Mouse (Mus musculus) midbrain, embryonic 13.5 days (tissue): ENCODE measurements around the gene Pigu. TPM values are rescaled to one million over a fixed set of nuclear protein-coding genes. Genes with fewer than 3 reads are reported as not detected.
A peak's percentile ranks its signal among the peaks of the same experiment; 100 is the strongest.

Experiments used
- ATAC-seq: fragments of 200-750 bp; cut with Nextera tagmentation; 2 replicates; pipeline ENCODE4 v1.8.0; 2017; ENCODE audit warnings: mild to moderate bottlenecking, moderate TSS enrichment, moderate library complexity
- H3K27ac ChIP-seq: fragments of 300-500 bp; sonication (generic); 2 replicates; pipeline ENCODE4 v1.5.1; 2015; ENCODE audit warnings: inconsistent platforms, mild to moderate bottlenecking, moderate library complexity
- H3K27me3 ChIP-seq: fragments of 300-500 bp; sonication (generic); 2 replicates; pipeline ENCODE4 v1.6.1; 2015; ENCODE audit warnings: mild to moderate bottlenecking, inconsistent platforms
- H3K36me3 ChIP-seq: fragments of 300-500 bp; sonication (generic); 2 replicates; pipeline ENCODE4 v1.6.1; 2015; ENCODE audit warnings: mild to moderate bottlenecking, inconsistent platforms
- H3K4me1 ChIP-seq: fragments of 300-500 bp; sonication (generic); replicated peaks from 2 replicates; pipeline ENCODE4 v1.6.1; 2015; ENCODE audit warnings: inconsistent platforms
- H3K4me2 ChIP-seq: fragments of 300-500 bp; sonication (generic); replicated peaks from 2 replicates; pipeline ENCODE4 v1.6.1; 2015; ENCODE audit warnings: moderate library complexity, mild to moderate bottlenecking, inconsistent platforms
- H3K4me3 ChIP-seq: fragments of 300-500 bp; sonication (generic); replicated peaks from 2 replicates; pipeline ENCODE4 v1.5.1; 2015; ENCODE audit warnings: mild to moderate bottlenecking, inconsistent platforms
- H3K9ac ChIP-seq: fragments of 300-500 bp; sonication (generic); replicated peaks from 2 replicates; pipeline ENCODE4 v1.6.1; 2015; ENCODE audit warnings: mild to moderate bottlenecking, inconsistent platforms
- H3K9me3 ChIP-seq: fragments of 300-500 bp; sonication (generic); 2 replicates; pipeline ENCODE4 v1.6.1; 2016; ENCODE audit warnings: mild to moderate bottlenecking, inconsistent platforms
- WGBS: fragments of 180-500 bp; shearing (Covaris S2); methylation state at CpG from one replicate; pipeline ENCODE4 v1.1.7; 2015; 5-methylcytosine and 5-hydroxymethylcytosine counted together
- polyA plus RNA-seq: library from polyadenylated mRNA; unstranded; fragments of >200 nt; fragmentation: Nextera tagmentation; extraction: Ambion mirVana; gene quantifications from 2 replicates; pipeline ENCODE4 v1.2.1, GENCODE M21; 2015

Gene Pigu
- polyA plus RNA-seq, 1 experiment from 2014 or later = 54.5 TPM

DNA sequence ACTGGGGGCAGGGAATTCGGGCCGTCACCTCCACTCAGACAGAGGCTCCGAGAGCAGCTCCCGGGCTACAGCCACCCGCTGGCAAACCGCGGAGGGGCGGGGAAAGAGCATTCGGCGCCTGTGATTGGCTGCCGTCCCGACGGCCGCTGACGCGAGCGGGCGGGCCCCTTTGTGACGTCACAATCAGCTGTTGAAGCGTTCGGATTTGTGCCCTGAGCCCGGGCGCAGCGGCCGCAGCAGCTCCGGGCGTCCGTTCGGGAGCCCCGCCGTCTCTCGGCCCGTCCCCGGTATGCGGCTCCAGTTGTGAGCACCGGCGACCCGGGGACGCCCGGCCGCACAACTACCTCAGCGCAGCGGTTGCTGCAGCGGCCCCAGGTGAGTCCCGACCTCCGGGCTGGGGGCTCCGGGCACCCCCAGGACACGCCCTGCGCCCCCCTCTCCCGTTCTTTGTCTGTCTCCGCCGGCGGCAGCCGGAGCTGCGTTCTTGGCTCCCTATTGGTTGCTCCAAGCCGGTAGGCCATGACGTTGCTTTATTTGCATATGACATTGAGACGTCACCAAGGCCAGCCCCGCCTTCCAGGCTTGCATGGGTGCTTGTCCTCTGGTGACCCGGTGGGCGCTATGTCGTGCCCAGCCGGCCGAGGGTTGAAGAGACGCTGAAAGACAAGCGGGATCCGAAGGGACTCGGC is 24.6 kb upstream of the Pigu start:
- peak overlapping the region; percentile 93 for H3K9ac ChIP-seq
- H3K36me3 ChIP-seq = peaks cover 16% of the 10 kb centered on the region
- peaks cover 56% of the 10 kb centered on the region for H3K4me1 ChIP-seq
- H3K4me3 ChIP-seq = peak overlapping the region; percentile 68
- no peaks in the 10 kb centered on the region for H3K9me3 ChIP-seq
- H3K27ac ChIP-seq = peak overlapping the region; percentile 99
- under 1% methylated on average over 60 of the region's 68 CpGs for WGBS
- peak overlapping the region; percentile 79 for H3K4me2 ChIP-seq
- peak; percentile 93 for ATAC-seq
- H3K27me3 ChIP-seq = peaks cover 2% of the 10 kb centered on the region; the same call in 1 of the 2 replicates

- ATAC-seq = no peak
- peaks cover 2% of the 10 kb centered on the region; the same call in 1 of the 2 replicates for H3K27me3 ChIP-seq
- H3K27ac ChIP-seq = peak overlapping the region; percentile 99
- peaks cover 49% of the 10 kb centered on the region for H3K4me1 ChIP-seq
- peaks cover 9% of the 10 kb centered on the region for H3K36me3 ChIP-seq
- peak overlapping the region; percentile 93 for H3K9ac ChIP-seq
- peak overlapping the region; percentile 79 for H3K4me2 ChIP-seq
- H3K4me3 ChIP-seq = peak overlapping the region; percentile 68
- no peaks in the 10 kb centered on the region for H3K9me3 ChIP-seq
- 2% methylated on average over 11 of the region's 11 CpGs for WGBS
Measured at GRCm38 (mm10) chr2:155381060-155381437, 23.8 kb upstream of the Pigu start.

- 34% methylated on average over 8 of the region's 8 CpGs for WGBS
- Histone ChIP-seq H3K36me3 (peaks cover 3% of the 10 kb centered on the region; the same call in 1 of the 2 replicates), H3K9me3 (no peaks in the 10 kb centered on the region), H3K4me3 (peak within 1 kb of the TSS; percentile 68), H3K4me2 (peak within 1 kb of the TSS; percentile 79), H3K27me3 (peaks cover 2% of the 10 kb centered on the region; the same call in 1 of the 2 replicates), H3K27ac (peak within 1 kb of the TSS; percentile 99), H3K4me1 (peaks cover 43% of the 10 kb centered on the region), H3K9ac (peak within 1 kb of the TSS; percentile 93)
- no peak for ATAC-seq
Measured at GRCm38 (mm10) chr2:155380261-155381059, 23.2 kb upstream of the Pigu start, which contains the start of gene Trp53inp2. Trp53inp2 (plus strand) TSS chr2:155381059.

GRCm38 (mm10) chr2:155376191-155376590 is 19.0 kb upstream of the Pigu start:
- ATAC-seq = no peak
- peaks cover 2% of the 10 kb centered on the region; the same call in 1 of the 2 replicates for H3K27me3 ChIP-seq
- H3K4me1 ChIP-seq = peaks cover 12% of the 10 kb centered on the region
- no peaks in the 10 kb centered on the region for H3K36me3 ChIP-seq
- no peak overlapping the region for H3K9ac ChIP-seq
- H3K4me3 ChIP-seq = no peak overlapping the region
- no peaks in the 10 kb centered on the region for H3K9me3 ChIP-seq
- H3K27ac ChIP-seq = no peak overlapping the region
- H3K4me2 ChIP-seq = no peak overlapping the region
- 80% methylated on average over 10 of the region's 10 CpGs for WGBS

DNA sequence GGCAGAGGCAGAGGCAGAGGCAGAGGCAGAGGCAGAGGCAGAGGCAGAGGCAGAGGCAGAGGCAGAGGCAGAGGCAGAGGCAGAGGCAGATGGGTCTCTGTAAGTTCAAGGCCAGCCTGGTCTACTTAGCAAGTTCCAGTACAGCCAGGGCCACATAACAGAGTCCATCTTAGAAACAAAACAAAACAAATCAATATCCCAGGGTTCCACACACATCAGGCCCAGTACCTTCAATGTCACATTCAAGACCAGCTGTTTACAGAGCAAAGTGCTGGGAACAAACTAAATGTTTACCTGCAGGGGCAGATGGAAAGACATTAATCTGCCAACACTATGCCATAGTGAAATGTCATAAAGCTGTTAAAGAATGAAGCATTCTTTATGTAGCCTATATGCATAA is 17.3 kb upstream of the Pigu start:
- Histone ChIP-seq H3K4me3 (no peak overlapping the region), H3K36me3 (no peaks in the 10 kb centered on the region), H3K9me3 (no peaks in the 10 kb centered on the region), H3K27me3 (peaks cover 2% of the 10 kb centered on the region; the same call in 1 of the 2 replicates), H3K27ac (no peak overlapping the region), H3K4me2 (no peak overlapping the region), H3K9ac (no peak overlapping the region), H3K4me1 (no peaks in the 10 kb centered on the region)
- ATAC-seq = no peak

DNA sequence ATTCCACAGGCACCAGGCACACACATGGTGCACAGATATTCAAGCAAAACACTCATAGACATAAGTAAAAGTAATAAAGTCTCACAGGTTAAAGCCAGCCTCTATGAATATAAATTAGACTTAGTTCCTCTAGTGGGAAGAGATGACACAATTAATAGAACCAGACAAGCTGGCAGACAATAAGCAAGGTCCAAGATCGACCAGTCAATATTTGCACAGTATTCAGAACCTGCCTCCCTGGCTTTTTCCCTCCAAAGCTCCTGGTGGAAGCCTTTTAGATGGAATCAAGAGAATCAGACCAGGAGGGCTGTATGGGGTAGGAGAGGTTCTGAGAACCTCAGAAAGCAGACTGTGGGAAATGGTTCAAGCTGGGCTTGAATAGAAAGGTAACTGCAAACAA is 16.7 kb upstream of the Pigu start:
- no peaks in the 10 kb centered on the region for H3K4me1 ChIP-seq
- H3K9ac ChIP-seq = no peak overlapping the region
- no peak for ATAC-seq
- no peak overlapping the region for H3K4me3 ChIP-seq
- peaks cover under 1% of the 10 kb centered on the region; the same call in 1 of the 2 replicates for H3K27me3 ChIP-seq
- WGBS = 70% methylated on average over 1 of the region's 1 CpGs
- no peaks in the 10 kb centered on the region for H3K36me3 ChIP-seq
- H3K9me3 ChIP-seq = no peaks in the 10 kb centered on the region
- H3K27ac ChIP-seq = no peak overlapping the region
- no peak overlapping the region for H3K4me2 ChIP-seq

GRCm38 (mm10) chr2:155373302-155373701 is 16.1 kb upstream of the Pigu start:
- Histone ChIP-seq H3K9ac (no peak overlapping the region), H3K4me3 (no peak overlapping the region), H3K36me3 (no peaks in the 10 kb centered on the region), H3K27me3 (no peaks in the 10 kb centered on the region), H3K27ac (no peak overlapping the region), H3K4me2 (no peak overlapping the region), H3K9me3 (no peaks in the 10 kb centered on the region), H3K4me1 (no peaks in the 10 kb centered on the region)
- ATAC-seq = no peak
- 88% methylated on average over 1 of the region's 1 CpGs for WGBS

- H3K27me3 ChIP-seq = no peaks in the 10 kb centered on the region
Measured at GRCm38 (mm10) chr2:155372451-155372850, 15.2 kb upstream of the Pigu start.

GRCm38 (mm10) chr2:155369333-155369883 is 12.2 kb upstream of the Pigu start:
- Histone ChIP-seq H3K9me3 (no peaks in the 10 kb centered on the region), H3K4me2 (no peak overlapping the region), H3K4me1 (no peaks in the 10 kb centered on the region), H3K4me3 (no peak overlapping the region), H3K27ac (0 out of 2 replicates have a peak overlapping the region, but pooled peaks have one; percentile 41), H3K9ac (no peak overlapping the region), H3K27me3 (no peaks in the 10 kb centered on the region), H3K36me3 (no peaks in the 10 kb centered on the region)
- no peak for ATAC-seq
- WGBS = 70% methylated on average over 7 of the region's 7 CpGs

More at GRCm38 (mm10) chr2:155372451-155372850, 15.2 kb upstream of the Pigu start:
- Histone ChIP-seq H3K4me3 (no peak overlapping the region), H3K27ac (no peak overlapping the region), H3K4me2 (no peak overlapping the region), H3K4me1 (no peaks in the 10 kb centered on the region), H3K9ac (no peak overlapping the region), H3K9me3 (no peaks in the 10 kb centered on the region), H3K36me3 (no peaks in the 10 kb centered on the region)
- no peak for ATAC-seq
- 78% methylated on average over 4 of the region's 4 CpGs for WGBS

DNA sequence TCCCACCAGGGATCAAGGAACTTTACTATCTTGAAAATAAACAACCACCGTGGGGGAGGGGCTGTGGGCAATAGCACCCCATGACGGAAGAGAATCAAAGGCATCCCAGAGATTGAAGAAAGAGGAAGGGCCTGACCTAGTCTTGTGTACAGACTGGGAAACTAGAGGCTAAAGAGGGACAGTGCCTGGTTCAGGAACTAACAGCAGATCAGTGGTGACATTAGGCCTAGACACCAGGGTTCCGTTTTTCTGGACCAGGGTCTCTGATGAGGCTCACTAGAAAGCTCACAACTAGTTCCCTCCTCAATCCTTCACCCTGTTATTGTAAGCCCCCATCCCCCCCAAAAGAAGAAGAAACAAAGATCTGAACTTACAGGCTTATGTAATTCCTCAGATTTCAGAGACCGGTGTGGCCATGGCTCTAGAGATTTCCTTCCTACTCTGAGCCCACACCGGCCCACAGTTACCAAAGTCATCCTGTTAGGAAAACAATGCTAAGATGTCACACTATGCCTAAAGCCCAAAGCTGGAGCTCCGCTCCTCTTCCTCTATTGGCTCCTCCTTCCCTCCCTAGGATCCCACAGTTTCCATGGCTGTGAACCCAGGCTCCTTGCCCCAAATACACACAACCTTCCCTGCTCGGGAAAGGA is 10.5 kb upstream of the Pigu start:
- H3K9me3 ChIP-seq = no peaks in the 10 kb centered on the region
- no peak overlapping the region for H3K9ac ChIP-seq
- no peak overlapping the region for H3K4me3 ChIP-seq
- no peak overlapping the region for H3K4me2 ChIP-seq
- H3K27ac ChIP-seq = no peak overlapping the region
- H3K36me3 ChIP-seq = no peaks in the 10 kb centered on the region
- no peaks in the 10 kb centered on the region for H3K4me1 ChIP-seq
- WGBS = 89% methylated on average over 7 of the region's 7 CpGs
- no peaks in the 10 kb centered on the region for H3K27me3 ChIP-seq
- no peak for ATAC-seq

GRCm38 (mm10) chr2:155357686-155358399 is 613 bp upstream of the Pigu start:
- Histone ChIP-seq H3K27me3 (no peaks in the 10 kb centered on the region), H3K4me3 (peak overlapping the region; percentile 76), H3K27ac (peak overlapping the region; percentile 45; the same call in 1 of the 2 replicates), H3K4me2 (peak overlapping the region; percentile 82), H3K4me1 (peaks cover 19% of the 10 kb centered on the region), H3K9me3 (no peaks in the 10 kb centered on the region), H3K9ac (peak overlapping the region; percentile 60; the same call in 1 of the 2 replicates), H3K36me3 (no peaks in the 10 kb centered on the region)
- peak; percentile 61 for ATAC-seq
- WGBS = 34% methylated on average over 14 of the region's 14 CpGs
